8 mouse cellular contexts compared by ENCODE assay signal in genomic region chr13:21222463-21223022, GRCm38 (mm10). TPM values are rescaled to one million over a fixed set of nuclear protein-coding genes. Genes with fewer than 3 reads are reported as not detected.
DNase-seq lines count a peak whose midpoint lies in the region; ATAC-seq and TF ChIP-seq lines count a peak whose summit lies in the region.

No protein-coding gene starts in this region.

- peak overlapping the region; percentile 78 for H3K4me3 ChIP-seq in ES-Bruce4 (ENCODE audit: low read depth, low read length)
- peak overlapping the region; percentile 61 for H3K4me3 ChIP-seq in forebrain, embryonic 12.5 days (replicated peaks)
- H3K4me3 ChIP-seq in heart, postnatal 0 days (ENCODE audit: low read depth, low read length) = peak overlapping the region; percentile 56
- H3K4me3 ChIP-seq in liver, embryonic 15.5 days (replicated peaks) = peak overlapping the region; percentile 63
- peak overlapping the region; percentile 56 for H3K4me3 ChIP-seq in neural tube, embryonic 11.5 days (ENCODE audit: low read depth, low read length)
- peak overlapping the region; percentile 47 for H3K4me3 ChIP-seq in stomach, postnatal 0 days (ENCODE audit: low read depth, low read length)

- no peak for TF ChIP-seq CTCF in ES-Bruce4 (IDR thresholded peaks at IDR 0.05; ENCODE audit: low read depth, low read length)
- no peak for TF ChIP-seq CTCF in heart, postnatal 0 days (IDR thresholded peaks at IDR 0.05; ENCODE audit: low read depth)
- TF ChIP-seq CTCF in stomach, postnatal 0 days (IDR thresholded peaks at IDR 0.05; ENCODE audit: low read depth) = no peak

- H3K4me2 ChIP-seq in forebrain, embryonic 12.5 days = peak overlapping the region; percentile 57
- peak overlapping the region; percentile 82 for H3K4me2 ChIP-seq in heart, postnatal 0 days (ENCODE audit: low read depth, low read length)
- H3K4me2 ChIP-seq in liver, embryonic 15.5 days = peak overlapping the region; percentile 86
- peak overlapping the region; percentile 60 for H3K4me2 ChIP-seq in neural tube, embryonic 11.5 days (ENCODE audit: low read depth)
- H3K4me2 ChIP-seq in stomach, postnatal 0 days (replicated peaks; ENCODE audit: low read depth) = peak overlapping the region; percentile 72

- TF ChIP-seq EP300 in ES-Bruce4 (IDR thresholded peaks at IDR 0.05; ENCODE audit: insufficient read depth, low read depth, low read length) = 0 out of 2 replicates have a peak, but pooled peaks have one; percentile 20
- no peak for TF ChIP-seq EP300 in heart, postnatal 0 days (IDR thresholded peaks at IDR 0.05; ENCODE audit: low read depth)
- no peak for TF ChIP-seq EP300 in stomach, postnatal 0 days (optimal IDR thresholded peaks at IDR 0.05)

- no peaks in the 10 kb centered on the region for H3K27me3 ChIP-seq in ES-Bruce4 (ENCODE audit: control insufficient read depth, insufficient read depth, low read length, poor library complexity, severe bottlenecking)
- peaks cover 6% of the 10 kb centered on the region; the same call in 1 of the 2 replicates for H3K27me3 ChIP-seq in forebrain, embryonic 12.5 days
- H3K27me3 ChIP-seq in heart, postnatal 0 days (ENCODE audit: control insufficient read depth, insufficient read depth, low read length) = no peaks in the 10 kb centered on the region
- H3K27me3 ChIP-seq in liver, embryonic 15.5 days = peaks cover 15% of the 10 kb centered on the region; the same call in 1 of the 2 replicates
- no peaks in the 10 kb centered on the region for H3K27me3 ChIP-seq in neural tube, embryonic 11.5 days (ENCODE audit: control insufficient read depth, insufficient read depth, low read length)
- H3K27me3 ChIP-seq in stomach, postnatal 0 days (ENCODE audit: control insufficient read depth, insufficient read depth, low read length) = no peaks in the 10 kb centered on the region

- H3K9me3 ChIP-seq in ES-Bruce4 (replicated peaks; ENCODE audit: control insufficient read depth, insufficient read depth, low read length, poor library complexity, severe bottlenecking) = no peaks in the 10 kb centered on the region
- H3K9me3 ChIP-seq in forebrain, embryonic 12.5 days = no peaks in the 10 kb centered on the region
- H3K9me3 ChIP-seq in heart, postnatal 0 days (replicated peaks; ENCODE audit: control insufficient read depth, low read length) = no peaks in the 10 kb centered on the region
- no peaks in the 10 kb centered on the region for H3K9me3 ChIP-seq in liver, embryonic 15.5 days (replicated peaks)
- H3K9me3 ChIP-seq in neural tube, embryonic 11.5 days (ENCODE audit: control insufficient read depth, low read length) = no peaks in the 10 kb centered on the region
- no peaks in the 10 kb centered on the region for H3K9me3 ChIP-seq in stomach, postnatal 0 days (ENCODE audit: control insufficient read depth, low read length)

- DNase-seq in c-Kit-positive CD71-positive TER-119-positive erythroid progenitor cells, embryonic 14.5 days (ENCODE audit: low spot score) = peak; percentile 86
- peak; percentile 9 for DNase-seq in heart, postnatal 0 days (ENCODE audit: low spot score)
- peak; percentile 66 to 86 for DNase-seq in kidney, postnatal 36 days
- peak; percentile 91 for DNase-seq in neural tube, embryonic 11.5 days (ENCODE audit: low spot score)
- DNase-seq in stomach, postnatal 0 days (ENCODE audit: low spot score) = peak; percentile 86

- no peaks in the 10 kb centered on the region for H3K4me1 ChIP-seq in ES-Bruce4 (ENCODE audit: control insufficient read depth, insufficient read depth, low read length)
- H3K4me1 ChIP-seq in forebrain, embryonic 12.5 days = peaks cover 3% of the 10 kb centered on the region; the same call in 1 of the 2 replicates
- 0 out of 2 replicates have a peak, but pooled peaks cover 13% of the 10 kb centered on the region for H3K4me1 ChIP-seq in heart, postnatal 0 days (ENCODE audit: control insufficient read depth, insufficient read depth)
- peaks cover 19% of the 10 kb centered on the region for H3K4me1 ChIP-seq in liver, embryonic 15.5 days (replicated peaks)
- no peaks in the 10 kb centered on the region for H3K4me1 ChIP-seq in neural tube, embryonic 11.5 days (ENCODE audit: control insufficient read depth, insufficient read depth, low read length)
- no peaks in the 10 kb centered on the region for H3K4me1 ChIP-seq in stomach, postnatal 0 days (replicated peaks; ENCODE audit: control insufficient read depth, insufficient read depth)

- peak overlapping the region; percentile 38 for H3K9ac ChIP-seq in ES-Bruce4 (ENCODE audit: low read depth, poor library complexity, severe bottlenecking)
- peak overlapping the region; percentile 70 for H3K9ac ChIP-seq in forebrain, embryonic 12.5 days
- no peak overlapping the region; the same call in none of the 2 replicates for H3K9ac ChIP-seq in heart, postnatal 0 days (replicated peaks; ENCODE audit: low read depth, low read length)
- H3K9ac ChIP-seq in liver, embryonic 15.5 days = peak overlapping the region; percentile 53
- peak overlapping the region; percentile 69 for H3K9ac ChIP-seq in neural tube, embryonic 11.5 days (ENCODE audit: low read length)
- H3K9ac ChIP-seq in stomach, postnatal 0 days (ENCODE audit: low read length) = peak overlapping the region; percentile 54

- ATAC-seq in forebrain, embryonic 12.5 days (ENCODE audit: low FRiP score) = peak; percentile 90
- ATAC-seq in heart, postnatal 0 days (ENCODE audit: insufficient read depth, low read depth) = peak; percentile 82
- peak; percentile 89 for ATAC-seq in liver, embryonic 15.5 days (ENCODE audit: insufficient read depth)
- peak; percentile 95 for ATAC-seq in neural tube, embryonic 11.5 days (ENCODE audit: insufficient read depth, low FRiP score, low TSS enrichment)
- peak; percentile 93 for ATAC-seq in stomach, postnatal 0 days (ENCODE audit: low FRiP score, low TSS enrichment)

- no peak for TF ChIP-seq POLR2A in ES-Bruce4 (IDR thresholded peaks at IDR 0.05; ENCODE audit: insufficient read depth, low read length)

- WGBS in forebrain, embryonic 12.5 days = under 1% methylated on average over 20 of the region's 20 CpGs
- 1% methylated on average over 20 of the region's 20 CpGs for WGBS in heart, postnatal 0 days
- under 1% methylated on average over 20 of the region's 20 CpGs for WGBS in liver, embryonic 15.5 days (ENCODE audit: insufficient replicate concordance)
- under 1% methylated on average over 20 of the region's 20 CpGs for WGBS in neural tube, embryonic 11.5 days
- WGBS in stomach, postnatal 0 days = 1% methylated on average over 20 of the region's 20 CpGs

- H3K36me3 ChIP-seq in ES-Bruce4 (ENCODE audit: control insufficient read depth, insufficient read depth, low read length, poor library complexity, severe bottlenecking) = no peaks in the 10 kb centered on the region
- H3K36me3 ChIP-seq in forebrain, embryonic 12.5 days (replicated peaks) = no peaks in the 10 kb centered on the region
- H3K36me3 ChIP-seq in heart, postnatal 0 days (replicated peaks; ENCODE audit: control insufficient read depth, insufficient read depth, low read length) = no peaks in the 10 kb centered on the region
- H3K36me3 ChIP-seq in liver, embryonic 15.5 days (replicated peaks) = no peaks in the 10 kb centered on the region
- no peaks in the 10 kb centered on the region for H3K36me3 ChIP-seq in neural tube, embryonic 11.5 days (ENCODE audit: control insufficient read depth, insufficient read depth, low read length)
- no peaks in the 10 kb centered on the region for H3K36me3 ChIP-seq in stomach, postnatal 0 days (ENCODE audit: control insufficient read depth, insufficient read depth, low read length)

- no peak overlapping the region for H3K27ac ChIP-seq in ES-Bruce4 (ENCODE audit: insufficient read depth, low read length)
- peak overlapping the region; percentile 86 for H3K27ac ChIP-seq in forebrain, embryonic 12.5 days
- H3K27ac ChIP-seq in heart, postnatal 0 days (ENCODE audit: low read depth) = no peak overlapping the region
- H3K27ac ChIP-seq in liver, embryonic 15.5 days (replicated peaks) = no peak overlapping the region
- peak overlapping the region; percentile 61 for H3K27ac ChIP-seq in neural tube, embryonic 11.5 days (ENCODE audit: low read depth, low read length)
- no peak overlapping the region for H3K27ac ChIP-seq in stomach, postnatal 0 days (replicated peaks)

RNA-seq across cellular contexts. Expression of gene Trim27, which starts 43.3 kb away (rescaled TPM):
- 117 and 128 TPM in 2 replicates for polyA plus RNA-seq in ES-Bruce4 (2011; ENCODE audit: insufficient read depth, insufficient read length, low read depth, missing spikeins)
- polyA plus RNA-seq in forebrain, embryonic 12.5 days (2016; fragmentation: Nextera tagmentation; extraction: Ambion mirVana) = 132 and 153 TPM in 2 replicates
- 54.7 and 58.2 TPM in 2 replicates for total RNA-seq in heart, postnatal 0 days (2014; rRNA removed; ENCODE audit: low replicate concordance)
- 33.0 and 35.3 TPM in 2 replicates for polyA plus RNA-seq in heart, postnatal 0 days (2015; fragmentation: Nextera tagmentation; extraction: Ambion mirVana)
- polyA plus RNA-seq in liver, embryonic 15.5 days (2015; fragmentation: Nextera tagmentation; extraction: Ambion mirVana) = 59.3 and 65.7 TPM in 2 replicates
- polyA plus RNA-seq in neural tube, embryonic 11.5 days (2014; fragmentation: Nextera tagmentation; extraction: Ambion mirVana) = 150 and 160 TPM in 2 replicates
- 58.5 and 60.2 TPM in 2 replicates for polyA plus RNA-seq in stomach, postnatal 0 days (2015; fragmentation: Nextera tagmentation; extraction: Ambion mirVana)

Comparison
In these comparisons a context has a peak if more than half of its experiments do, and no peak if none do; other contexts are left out.
1. H3K27ac ChIP-seq: peak in forebrain, embryonic 12.5 days (single experiment) and neural tube, embryonic 11.5 days (single experiment); none in ES-Bruce4 (single experiment), heart, postnatal 0 days (single experiment), liver, embryonic 15.5 days (single experiment) and stomach, postnatal 0 days (single experiment).
2. DNase-seq: peak in every context shown above with its lines; median percentile 91 in neural tube, embryonic 11.5 days; 86 in c-Kit-positive CD71-positive TER-119-positive erythroid progenitor cells, embryonic 14.5 days; 86 in stomach, postnatal 0 days; 76 in kidney, postnatal 36 days; 9 in heart, postnatal 0 days.
3. Peak in every context shown above with its lines, with median percentiles within 50 percentile points of each other: H3K4me3 ChIP-seq, ATAC-seq and H3K4me2 ChIP-seq.